14 mouse cellular contexts compared by ENCODE assay signal in the genomic region with DNA sequence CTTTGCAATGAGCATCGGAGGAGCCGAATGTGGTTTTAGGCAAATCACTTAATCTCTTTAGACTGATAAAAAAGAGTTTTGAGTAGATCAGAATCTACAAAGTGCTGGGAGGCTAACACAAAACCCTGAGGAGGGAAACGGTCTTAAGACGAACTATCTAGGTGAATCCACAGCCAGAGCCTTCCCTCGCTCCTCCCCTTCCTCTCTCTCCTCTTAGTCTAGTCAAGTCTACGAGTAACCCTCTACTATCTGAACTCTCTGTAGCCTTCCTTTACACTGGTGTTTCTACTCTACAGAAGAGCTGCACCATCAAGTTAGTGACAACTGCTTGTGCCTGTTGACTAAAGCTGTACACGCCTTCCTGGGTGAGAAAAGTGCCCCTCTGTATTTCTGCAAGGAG.
DNase-seq lines count a peak whose midpoint lies in the region; ATAC-seq lines count a peak whose summit lies in the region.
"Had no signal": no experiment of that assay in that cellular context is flagged by ENCODE, and none has a peak within 500 bp of the region (broad histone marks: within the 10 kb centered on the region; RNA-seq: fewer than 3 reads in every experiment).

No protein-coding gene starts in this region.

- H3K9me3 ChIP-seq in liver, embryonic 12.5 days (replicated peaks) = no peaks in the 10 kb centered on the region
- H3K9me3 ChIP-seq: embryonic facial prominence, embryonic 15.5 days; limb, embryonic 12.5 days had no signal

- peak; percentile 55; the same call in 1 of the 2 replicates for ATAC-seq in liver, embryonic 12.5 days

- H3K27ac ChIP-seq in liver, embryonic 12.5 days = 0 out of 2 replicates have a peak overlapping the region, but pooled peaks have one; percentile 53
- H3K27ac ChIP-seq: embryonic facial prominence, embryonic 15.5 days; heart, adult 2 months; limb, embryonic 12.5 days had no signal

- 29% methylated on average over 7 of the region's 7 CpGs for WGBS in liver, embryonic 12.5 days (ENCODE audit: insufficient replicate concordance)

- H3K4me2 ChIP-seq in liver, embryonic 12.5 days = peak overlapping the region; percentile 42
- H3K4me2 ChIP-seq: embryonic facial prominence, embryonic 15.5 days; limb, embryonic 12.5 days had no signal

- no peaks in the 10 kb centered on the region for H3K27me3 ChIP-seq in liver, embryonic 12.5 days (replicated peaks)
- H3K27me3 ChIP-seq: embryonic facial prominence, embryonic 15.5 days; limb, embryonic 12.5 days had no signal

- DNase-seq in spleen, postnatal 36 days (ENCODE audit: low spot score in 2 of 2) = peak; percentile 55 to 66
- no peak for DNase-seq in spleen, adult 18-20 months
- DNase-seq in natural killer cell, adult 2 months (ENCODE audit: low spot score in 2 of 2) = peak; percentile 39 to 40
- DNase-seq in kidney, adult 18-20 months = no peak
- no peak for DNase-seq in layer of hippocampus, adult 9-10 months (ENCODE audit: low spot score)
- DNase-seq in adrenal gland, adult (ENCODE audit: inconsistent age in 2 of 2, low spot score in 1 of 2) = no peak
- no peak for DNase-seq in adrenal gland, postnatal 4 days (ENCODE audit: low spot score in 2 of 2)
- DNase-seq: cerebellum, postnatal 25 days; heart, adult 2 months; kidney, adult 11 months; right cerebral cortex, postnatal 4 days had no signal

- H3K36me3 ChIP-seq in liver, embryonic 12.5 days = no peaks in the 10 kb centered on the region; the same call in 1 of the 2 replicates
- H3K36me3 ChIP-seq: embryonic facial prominence, embryonic 15.5 days had no signal

- peaks cover 61% of the 10 kb centered on the region for H3K4me1 ChIP-seq in liver, embryonic 12.5 days

- H3K4me3 ChIP-seq in liver, embryonic 12.5 days = peak overlapping the region; percentile 4; the same call in 1 of the 2 replicates
- H3K4me3 ChIP-seq: embryonic facial prominence, embryonic 15.5 days; heart, adult 2 months; limb, embryonic 12.5 days had no signal

- H3K9ac ChIP-seq in liver, embryonic 12.5 days = peak overlapping the region; percentile 17; the same call in 1 of the 2 replicates
- H3K9ac ChIP-seq: embryonic facial prominence, embryonic 15.5 days; limb, embryonic 12.5 days had no signal

Comparison
In these comparisons a context has a peak if more than half of its experiments do, and no peak if none do; other contexts are left out.
1. DNase-seq: peak in spleen, postnatal 36 days (2 of 2) and natural killer cell, adult 2 months (2 of 2); none in spleen, adult 18-20 months (0 of 2), kidney, adult 18-20 months (single experiment), layer of hippocampus, adult 9-10 months (single experiment), adrenal gland, adult (0 of 2) and adrenal gland, postnatal 4 days (0 of 2).